Mouse (Mus musculus) embryonic facial prominence, embryonic 14.5 days (tissue): ENCODE results near the gene Grk6. TPM values are rescaled to one million over a fixed set of nuclear protein-coding genes. Genes with fewer than 3 reads are reported as not detected.
A peak's percentile ranks its signal among the peaks of the same experiment; 100 is the strongest.

ENCODE experiments used
- ATAC-seq: fragments of 200-750 bp; cut with Nextera tagmentation; 2 replicates; pipeline ENCODE4 v1.8.0; 2017; ENCODE audit warnings: low read depth, moderate number of reproducible peaks, moderate TSS enrichment
- DNase-seq: peaks from one replicate; pipeline ENCODE4 v3.0.0-alpha.2; 2015; ENCODE audit warnings: low spot score
- H3K27ac ChIP-seq: fragments of 300-500 bp; sonication (generic); replicated peaks from 2 replicates; pipeline ENCODE4 v1.5.1; 2014; ENCODE audit warnings: low read depth, mild to moderate bottlenecking, low read length, moderate library complexity
- H3K27me3 ChIP-seq: fragments of 300-500 bp; sonication (generic); replicated peaks from 2 replicates; pipeline ENCODE4 v1.6.1; 2014; ENCODE audit warnings: low read length; ENCODE audit not compliant: control insufficient read depth, insufficient read depth
- H3K36me3 ChIP-seq: fragments of 300-500 bp; sonication (generic); 2 replicates; pipeline ENCODE4 v1.6.1; 2014; ENCODE audit warnings: low read length, mixed read lengths; ENCODE audit not compliant: control insufficient read depth, insufficient read depth
- H3K4me1 ChIP-seq: fragments of 300-500 bp; sonication (generic); 2 replicates; pipeline ENCODE4 v1.6.1; 2014; ENCODE audit warnings: antibody characterized with exemption, low read length; ENCODE audit not compliant: control insufficient read depth, insufficient read depth
- H3K4me2 ChIP-seq: fragments of 300-500 bp; sonication (generic); 2 replicates; pipeline ENCODE4 v1.6.1; 2014; ENCODE audit warnings: low read depth, mild to moderate bottlenecking, low read length, moderate library complexity, mixed read lengths
- H3K4me3 ChIP-seq: fragments of 300-500 bp; sonication (generic); 2 replicates; pipeline ENCODE4 v1.5.1; 2014; ENCODE audit warnings: low read depth, mild to moderate bottlenecking, low read length
- H3K9ac ChIP-seq: fragments of 300-500 bp; sonication (generic); 2 replicates; pipeline ENCODE4 v1.6.1; 2014; ENCODE audit warnings: low read depth, mild to moderate bottlenecking, low read length, moderate library complexity, mixed read lengths
- H3K9me3 ChIP-seq: fragments of 300-500 bp; sonication (generic); 2 replicates; pipeline ENCODE4 v1.6.1; 2016; ENCODE audit warnings: low read length; ENCODE audit not compliant: control insufficient read depth
- WGBS: fragments of 180-500 bp; shearing (Covaris S2); extraction: QIAGEN DNeasy Blood & Tissue Kit; methylation state at CpG from one replicate; pipeline ENCODE4 v1.1.7; 2014; 5-methylcytosine and 5-hydroxymethylcytosine counted together
- polyA plus RNA-seq: library from polyadenylated mRNA; unstranded; fragments of >200 nt; fragmentation: Nextera tagmentation; extraction: Ambion mirVana; gene quantifications from 2 replicates; pipeline ENCODE4 v1.2.1, GENCODE M21; 2014

The Grk6 gene
- polyA plus RNA-seq, 1 experiment from 2014 or later, result 44.0 TPM

- no peaks in the 10 kb centered on the region for H3K27me3 ChIP-seq
- H3K9me3 ChIP-seq, result no peaks in the 10 kb centered on the region
- no peak overlapping the region for H3K4me2 ChIP-seq
- WGBS, result 86% methylated on average over 4 of the region's 4 CpGs
- H3K4me3 ChIP-seq, result no peak overlapping the region
- H3K9ac ChIP-seq, result no peak overlapping the region
- ATAC-seq (no peak), DNase-seq (no peak)
- no peaks in the 10 kb centered on the region for H3K36me3 ChIP-seq
- H3K4me1 ChIP-seq, result no peaks in the 10 kb centered on the region
- H3K27ac ChIP-seq, result no peak overlapping the region
Observed at GRCm38 (mm10) chr13:55407341-55407740, 37.5 kb upstream of the Grk6 start.

- no peak overlapping the region for H3K4me3 ChIP-seq
- H3K27ac ChIP-seq, result no peak overlapping the region
- no peak overlapping the region for H3K9ac ChIP-seq
- no peaks in the 10 kb centered on the region for H3K9me3 ChIP-seq
- 83% methylated on average over 19 of the region's 19 CpGs for WGBS
- H3K36me3 ChIP-seq, result no peaks in the 10 kb centered on the region
- H3K4me1 ChIP-seq, result no peaks in the 10 kb centered on the region
- H3K4me2 ChIP-seq, result no peak overlapping the region
- H3K27me3 ChIP-seq, result no peaks in the 10 kb centered on the region
- DNase-seq (no peak), ATAC-seq (no peak)
Observed at GRCm38 (mm10) chr13:55408546-55409120, 36.2 kb upstream of the Grk6 start.

GRCm38 (mm10) chr13:55411826-55412225 is 33.0 kb upstream of the Grk6 start:
- H3K36me3 ChIP-seq, result no peaks in the 10 kb centered on the region
- WGBS, result 79% methylated on average over 7 of the region's 7 CpGs
- H3K9ac ChIP-seq, result no peak overlapping the region
- no peaks in the 10 kb centered on the region for H3K9me3 ChIP-seq
- H3K4me1 ChIP-seq, result no peaks in the 10 kb centered on the region
- 0 out of 2 replicates have a peak, but pooled peaks cover 3% of the 10 kb centered on the region for H3K27me3 ChIP-seq
- no peak for ATAC-seq
- no peak overlapping the region for H3K4me3 ChIP-seq
- H3K4me2 ChIP-seq, result no peak overlapping the region
- no peak overlapping the region for H3K27ac ChIP-seq
- DNase-seq, result no peak

- no peak for DNase-seq
- Histone ChIP-seq H3K27ac (no peak overlapping the region), H3K9me3 (no peaks in the 10 kb centered on the region), H3K9ac (no peak overlapping the region), H3K4me1 (no peaks in the 10 kb centered on the region), H3K4me2 (no peak overlapping the region), H3K36me3 (no peaks in the 10 kb centered on the region), H3K27me3 (0 out of 2 replicates have a peak, but pooled peaks cover 3% of the 10 kb centered on the region), H3K4me3 (no peak overlapping the region)
- no peak for ATAC-seq
- 85% methylated on average over 13 of the region's 13 CpGs for WGBS
Observed at GRCm38 (mm10) chr13:55412643-55413307, 32.1 kb upstream of the Grk6 start.

- Histone ChIP-seq H3K4me2 (no peak overlapping the region), H3K36me3 (no peaks in the 10 kb centered on the region), H3K9me3 (no peaks in the 10 kb centered on the region), H3K9ac (no peak overlapping the region), H3K27ac (no peak overlapping the region), H3K4me3 (no peak overlapping the region), H3K27me3 (peaks cover 6% of the 10 kb centered on the region), H3K4me1 (no peaks in the 10 kb centered on the region)
- DNase-seq, result no peak
- no peak for ATAC-seq
- 82% methylated on average over 12 of the region's 12 CpGs for WGBS
Observed at GRCm38 (mm10) chr13:55413333-55413732, 31.5 kb upstream of the Grk6 start.

GRCm38 (mm10) chr13:55414743-55415380 is 30.0 kb upstream of the Grk6 start, which contains the start of gene Pfn3:
TSS of gene Pfn3 (minus strand) at chr13:55415232.
- H3K27me3 ChIP-seq, result peaks cover 18% of the 10 kb centered on the region
- WGBS, result 7% methylated on average over 33 of the region's 41 CpGs
- H3K27ac ChIP-seq, result no peak within 1 kb of the TSS
- no peaks in the 10 kb centered on the region for H3K36me3 ChIP-seq
- H3K9ac ChIP-seq, result peak within 1 kb of the TSS; percentile 58
- no peaks in the 10 kb centered on the region for H3K9me3 ChIP-seq
- peak within 1 kb of the TSS; percentile 60 for H3K4me2 ChIP-seq
- H3K4me3 ChIP-seq, result peak within 1 kb of the TSS; percentile 37
- H3K4me1 ChIP-seq, result no peaks in the 10 kb centered on the region
- ATAC-seq (0 out of 2 replicates have a peak, but pooled peaks have one; percentile 16), DNase-seq (peak; percentile 84)

GRCm38 (mm10) chr13:55418004-55418403 is 26.9 kb upstream of the Grk6 start:
- no peaks in the 10 kb centered on the region for H3K36me3 ChIP-seq
- WGBS, result 14% methylated on average over 12 of the region's 12 CpGs
- peaks cover 39% of the 10 kb centered on the region for H3K27me3 ChIP-seq
- H3K4me2 ChIP-seq, result no peak overlapping the region
- no peaks in the 10 kb centered on the region for H3K9me3 ChIP-seq
- ATAC-seq (peak; percentile 81), DNase-seq (peak; percentile 77)
- H3K27ac ChIP-seq, result no peak overlapping the region
- no peaks in the 10 kb centered on the region for H3K4me1 ChIP-seq
- H3K9ac ChIP-seq, result no peak overlapping the region
- no peak overlapping the region for H3K4me3 ChIP-seq

GRCm38 (mm10) chr13:55419142-55419541 is 25.7 kb upstream of the Grk6 start:
- peaks cover 37% of the 10 kb centered on the region for H3K27me3 ChIP-seq
- no peak overlapping the region for H3K4me2 ChIP-seq

More at GRCm38 (mm10) chr13:55419142-55419541, 25.7 kb upstream of the Grk6 start:
- Histone ChIP-seq H3K9me3 (no peaks in the 10 kb centered on the region), H3K4me1 (no peaks in the 10 kb centered on the region), H3K9ac (no peak overlapping the region), H3K27ac (no peak overlapping the region), H3K4me3 (no peak overlapping the region), H3K36me3 (no peaks in the 10 kb centered on the region)
- WGBS, result 78% methylated on average over 5 of the region's 5 CpGs
- DNase-seq, result peak; percentile 4
- ATAC-seq, result no peak
